Mouse (Mus musculus): ENCODE data around the gene Slc27a2. TPM values are rescaled to one million over a fixed set of nuclear protein-coding genes. Genes with fewer than 3 reads are reported as not detected.

Gene Slc27a2
- total RNA-seq (2023), result not detected

GRCm38 (mm10) chr2:126552357-126553290 lies at the start of gene Slc27a2:
TSS of gene Slc27a2 (plus strand) at chr2:126552407.

GRCm38 (mm10) chr2:126619249-126619704 lies 67.1 kb downstream of the Slc27a2 start, which contains the start of gene Hdc:
TSS of gene Hdc (minus strand) at chr2:126619299.

Other genes starting within 250 kb of the Slc27a2 start
- 1 to 10 TPM in 1 of 2 experiments, under 1 TPM in 1; 0.53 to 1.2 TPM for gene Atp8b4, start 51.7 kb upstream of the Slc27a2 start, total RNA-seq (2023)
- 1 to 10 TPM in 1 of 2 experiments, under 1 TPM in 1; 0.47 to 1.3 TPM for gene Hdc, start 66.9 kb downstream of the Slc27a2 start, total RNA-seq (2023)
- gene Gabpb1, start 123.9 kb downstream of the Slc27a2 start, total RNA-seq (2023), result 10 to 100 TPM; 39.0 to 49.1 TPM
- 10 to 100 TPM; 55.2 to 55.8 TPM for gene Usp8, start 154.9 kb downstream of the Slc27a2 start, total RNA-seq (2023)
- gene Usp50, start 231.1 kb downstream of the Slc27a2 start, total RNA-seq (2023), result 1 to 10 TPM in 1 of 2 experiments, not detected in 1; 1.1 TPM